Mouse (Mus musculus) kidney, adult 2 months (tissue): ENCODE data around the gene Npb. TPM values are rescaled to one million over a fixed set of nuclear protein-coding genes. Genes with fewer than 3 reads are reported as not detected.

Experiments used
- DNase-seq: peaks from one replicate; pipeline ENCODE4 v3.0.0; 2021
- H3K27ac ChIP-seq: fragments of 200-500 bp; 2 replicates; pipeline ENCODE4 v1.5.1; 2012; ENCODE audit warnings: low read depth, low read length, control low read depth, inconsistent platforms; ENCODE audit not compliant: insufficient read depth
- H3K27me3 ChIP-seq: fragments of 200-500 bp; replicated peaks from 2 replicates; pipeline ENCODE4 v1.6.1; 2012; ENCODE audit warnings: mild to moderate bottlenecking, moderate library complexity, low read length, inconsistent platforms; ENCODE audit not compliant: control insufficient read depth, insufficient read depth
- H3K36me3 ChIP-seq: fragments of 200-500 bp; 2 replicates; pipeline ENCODE4 v1.6.1; 2012; ENCODE audit warnings: mild to moderate bottlenecking, moderate library complexity, low read length, inconsistent platforms; ENCODE audit not compliant: control insufficient read depth, insufficient read depth
- H3K4me1 ChIP-seq: fragments of 200-500 bp; 2 replicates; pipeline ENCODE4 v1.6.1; 2011; ENCODE audit warnings: low read length; ENCODE audit not compliant: control insufficient read depth, insufficient read depth
- H3K4me3 ChIP-seq: fragments of 200-500 bp; 2 replicates; pipeline ENCODE4 v1.5.1; 2011; ENCODE audit warnings: mild to moderate bottlenecking, low read depth, low read length, control low read depth; ENCODE audit not compliant: insufficient read depth
- CTCF ChIP-seq: fragments of 200-500 bp; conservative IDR thresholded peaks from 2 replicates; pipeline ENCODE4 v1.5.1; 2011; ENCODE audit warnings: low read depth, mild to moderate bottlenecking, control low read depth, low read length, moderate library complexity, mixed read lengths; ENCODE audit not compliant: insufficient read depth, insufficient read length
- POLR2A ChIP-seq: fragments of 200-500 bp; IDR thresholded peaks from one replicate; pipeline ENCODE4 v1.6.1; 2011; ENCODE audit warnings: low read depth, low read length, control low read depth
- WGBS: fragments of 180-500 bp; shearing (Covaris S2); methylation state at CpG from one replicate; pipeline ENCODE4 v1.1.7; 2018; 5-methylcytosine and 5-hydroxymethylcytosine counted together
- polyA plus RNA-seq: library from polyadenylated mRNA; depleted of rRNA; stranded (reverse); fragments of >200 nt; gene quantifications from 2 replicates; pipeline ENCODE4 v1.2.3, GENCODE M21; 2012

Npb gene
- polyA plus RNA-seq, 1 experiment = 7.7 TPM

DNA sequence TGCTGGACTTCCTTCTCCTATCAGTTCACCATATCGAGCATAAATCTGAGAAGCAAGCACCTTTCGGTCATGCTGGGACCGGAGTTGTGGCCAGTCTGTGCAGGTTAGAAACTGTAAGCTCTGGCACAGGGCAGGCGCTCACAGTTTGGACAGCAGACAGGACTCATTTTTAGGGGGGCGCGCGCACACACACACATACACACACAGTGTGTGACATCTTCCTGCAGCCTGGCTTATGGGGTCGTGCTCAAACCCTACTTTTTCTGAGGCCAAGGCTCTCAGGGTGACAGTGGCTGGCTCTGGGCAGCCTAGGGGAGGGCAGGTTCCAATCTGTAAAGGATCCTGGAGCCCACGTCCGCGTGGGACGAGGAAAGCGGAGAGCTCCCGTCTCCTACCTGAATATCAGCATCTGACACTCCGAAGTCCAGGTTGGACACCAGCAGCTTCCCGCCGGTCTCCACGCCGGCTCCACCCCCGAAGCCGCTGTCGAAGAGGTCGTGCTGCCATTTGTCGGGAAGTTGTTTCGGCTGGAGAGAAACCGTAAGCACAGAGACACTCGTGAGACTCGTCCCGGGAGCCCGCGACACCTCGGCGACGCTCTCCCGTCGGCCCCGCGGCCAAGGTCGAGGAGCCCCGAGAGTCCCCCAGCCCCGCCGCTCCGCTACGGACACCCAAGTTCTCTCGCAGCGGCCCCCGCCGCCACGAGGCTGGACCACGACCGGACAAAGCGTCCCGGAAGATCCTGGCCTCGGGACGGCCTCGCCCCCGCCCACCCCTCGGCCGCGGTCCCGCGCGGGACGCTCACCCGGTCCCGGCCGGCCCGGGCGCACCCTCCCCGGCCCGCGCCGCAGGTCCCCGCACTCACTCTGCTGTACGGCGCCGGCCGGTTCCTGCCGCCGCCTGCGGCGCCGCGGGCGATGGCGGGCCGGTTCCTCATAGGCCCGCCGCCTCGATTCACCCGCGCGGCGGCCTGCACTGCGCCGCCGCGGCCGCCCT, 10.7 kb upstream of the Npb start:
- no peak overlapping the region; the same call in 1 of the 2 replicates for H3K27ac ChIP-seq
- peaks cover 16% of the 10 kb centered on the region for H3K4me1 ChIP-seq
- no peaks in the 10 kb centered on the region for H3K27me3 ChIP-seq
- 3% methylated on average over 98 of the region's 99 CpGs for WGBS
- DNase-seq = peak; percentile 50
- H3K36me3 ChIP-seq = peaks cover 4% of the 10 kb centered on the region; the same call in 1 of the 2 replicates
- TF ChIP-seq CTCF (no peak), POLR2A (no peak)
- H3K4me3 ChIP-seq = peak overlapping the region; percentile 55

DNA sequence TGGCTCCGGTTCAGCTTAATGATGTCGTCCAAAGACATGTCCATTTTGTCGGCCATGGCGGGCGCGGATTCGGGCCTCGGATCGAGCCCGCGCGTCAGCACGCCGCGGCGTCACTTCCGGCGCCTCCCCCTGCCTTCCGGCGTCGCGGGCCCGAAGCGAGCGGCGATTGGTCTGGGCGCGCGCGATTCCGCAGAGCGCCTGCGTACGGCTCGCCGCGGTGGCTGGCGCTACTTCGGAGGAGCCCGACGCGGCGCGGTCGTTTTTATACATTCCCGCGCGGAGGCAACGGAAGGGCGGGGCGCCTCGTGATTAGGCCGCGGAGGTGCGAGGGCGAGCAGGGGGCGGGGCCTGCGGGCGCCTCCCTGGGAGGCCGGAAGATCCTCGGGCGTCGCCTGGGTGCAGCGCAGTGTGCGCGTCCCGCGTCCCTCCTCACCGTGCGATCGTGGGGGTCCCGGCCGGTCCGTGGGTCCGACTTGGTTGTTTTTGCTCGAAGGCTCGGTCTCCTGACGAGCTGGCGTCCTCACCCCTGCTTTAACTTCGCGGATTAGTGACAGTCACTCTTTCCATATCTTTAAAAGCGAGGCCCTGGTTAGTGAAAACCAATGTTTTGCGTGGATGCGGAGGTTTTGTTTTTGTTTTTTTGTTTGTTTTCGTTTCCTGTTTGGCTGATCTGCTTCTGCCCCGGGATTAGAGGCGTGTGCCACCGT, 9.8 kb upstream of the Npb start, which contains the start of the genes Alyref and Anapc11:
Alyref (minus strand) TSS at position 83 of the 707 bp plus-strand sequence.
Anapc11 (plus strand) TSS at position 139 of the 707 bp plus-strand sequence.
- Histone ChIP-seq H3K27ac (peak within 1 kb of the TSS; percentile 69), H3K27me3 (no peaks in the 10 kb centered on the region), H3K4me3 (peak within 1 kb of the TSS; percentile 73), H3K36me3 (peaks cover 4% of the 10 kb centered on the region; the same call in 1 of the 2 replicates), H3K4me1 (peaks cover 16% of the 10 kb centered on the region)
- WGBS = under 1% methylated on average over 88 of the region's 88 CpGs
- TF ChIP-seq POLR2A (peak; percentile 9), CTCF (no peak)
- DNase-seq = peak; percentile 96

DNA sequence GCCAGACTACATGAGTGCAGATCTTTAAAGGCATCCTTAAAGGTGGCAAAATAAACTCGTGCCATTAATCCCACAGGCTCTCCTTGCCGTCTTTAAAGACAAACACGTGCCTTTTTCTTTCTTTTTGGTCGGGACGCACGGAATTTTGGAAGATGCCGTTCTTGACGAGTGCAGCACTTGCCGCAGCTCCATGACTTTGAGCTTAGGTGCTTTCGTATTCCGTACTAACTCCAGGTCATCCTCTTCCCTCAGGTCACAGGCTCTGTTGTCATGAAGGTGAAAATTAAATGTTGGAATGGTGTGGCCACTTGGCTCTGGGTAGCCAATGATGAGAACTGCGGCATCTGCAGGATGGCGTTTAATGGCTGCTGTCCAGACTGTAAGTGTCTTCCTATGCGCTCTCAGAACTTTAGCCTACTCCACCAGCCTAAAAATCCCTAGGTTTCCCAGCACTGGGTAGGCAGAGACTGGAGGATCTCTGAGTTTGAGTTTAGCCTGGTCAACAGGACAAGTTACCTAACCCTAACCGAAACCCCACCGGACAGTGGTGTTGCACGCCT, 9.2 kb upstream of the Npb start:
- H3K4me3 ChIP-seq = peak overlapping the region; percentile 73
- peaks cover 16% of the 10 kb centered on the region for H3K4me1 ChIP-seq
- TF ChIP-seq POLR2A = no peak
- TF ChIP-seq CTCF = no peak
- no peak overlapping the region for H3K27ac ChIP-seq
- H3K27me3 ChIP-seq = no peaks in the 10 kb centered on the region
- no peak for DNase-seq
- H3K36me3 ChIP-seq = peaks cover 4% of the 10 kb centered on the region; the same call in 1 of the 2 replicates
- WGBS = 44% methylated on average over 17 of the region's 17 CpGs

DNA sequence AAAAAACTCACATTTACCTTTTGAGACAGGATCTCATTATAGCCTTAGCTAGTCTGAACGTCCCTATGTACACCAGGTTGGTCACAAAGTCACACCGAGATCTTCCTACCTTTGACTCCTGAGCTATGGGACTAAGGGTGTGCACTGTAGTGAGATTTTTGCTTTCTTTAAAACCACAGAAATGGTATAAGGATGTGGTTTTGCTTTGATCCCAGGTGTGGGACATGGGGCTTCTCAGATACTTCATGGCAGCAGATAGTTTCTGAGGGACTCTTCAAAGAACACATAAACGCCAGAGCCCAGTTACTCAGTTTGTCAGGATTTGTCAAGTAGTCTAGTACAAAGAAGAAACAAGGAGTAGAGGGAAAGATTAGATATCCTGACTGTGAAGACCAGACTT, 7.6 kb upstream of the Npb start:
- DNase-seq = no peak
- no peak overlapping the region for H3K4me3 ChIP-seq
- H3K36me3 ChIP-seq = no peaks in the 10 kb centered on the region; the same call in 1 of the 2 replicates
- no peaks in the 10 kb centered on the region for H3K27me3 ChIP-seq
- 96% methylated on average over 3 of the region's 3 CpGs for WGBS
- no peak overlapping the region for H3K27ac ChIP-seq
- H3K4me1 ChIP-seq = peaks cover 16% of the 10 kb centered on the region
- TF ChIP-seq POLR2A = no peak
- no peak for TF ChIP-seq CTCF

DNA sequence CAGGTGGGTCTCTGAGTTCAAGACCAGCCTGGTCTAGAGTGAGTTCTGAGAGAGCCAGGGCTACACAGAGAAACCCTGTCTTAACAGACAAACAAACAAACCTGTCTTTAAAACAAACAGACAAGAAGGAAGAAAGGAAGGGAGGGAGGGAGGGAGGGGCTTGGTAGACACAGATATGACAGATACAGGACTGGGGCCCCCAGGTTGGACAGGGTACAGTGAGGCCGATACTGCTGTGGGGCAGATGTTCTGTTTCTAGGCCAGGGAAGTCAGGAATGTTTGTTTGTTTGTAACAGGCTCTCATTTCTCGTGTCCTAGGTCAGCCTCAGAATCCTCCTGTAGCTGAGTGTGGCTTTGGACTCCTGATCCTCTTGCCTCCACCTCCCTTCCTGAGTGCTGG, 4.7 kb upstream of the Npb start:
- TF ChIP-seq CTCF (no peak), POLR2A (no peak)
- no peaks in the 10 kb centered on the region for H3K27me3 ChIP-seq
- H3K27ac ChIP-seq = no peak overlapping the region
- 90% methylated on average over 2 of the region's 2 CpGs for WGBS
- H3K4me3 ChIP-seq = no peak overlapping the region
- peaks cover 7% of the 10 kb centered on the region for H3K4me1 ChIP-seq
- no peak for DNase-seq
- H3K36me3 ChIP-seq = no peaks in the 10 kb centered on the region

DNA sequence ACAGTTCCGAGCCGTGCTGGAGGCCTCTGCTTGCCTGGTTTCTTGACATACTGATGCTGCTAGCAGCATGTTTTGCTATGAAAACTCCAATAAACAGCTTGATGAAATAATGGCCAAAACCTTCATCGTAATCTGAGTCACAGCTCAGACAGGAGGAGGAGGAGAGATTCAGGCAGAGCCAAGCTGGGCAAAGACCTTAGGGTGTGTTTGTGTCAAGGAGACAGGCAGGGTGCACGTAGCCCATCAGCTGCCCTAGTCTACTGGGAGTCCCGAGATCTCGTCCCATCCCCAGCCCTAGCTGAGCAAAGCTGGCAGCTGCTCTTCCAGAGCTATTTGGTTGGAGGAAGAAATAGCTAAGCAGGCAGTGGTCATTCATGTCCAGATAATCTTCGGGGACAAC, 2.6 kb upstream of the Npb start:
- Histone ChIP-seq H3K4me1 (peaks cover 5% of the 10 kb centered on the region; the same call in 1 of the 2 replicates), H3K36me3 (no peaks in the 10 kb centered on the region), H3K27ac (no peak overlapping the region), H3K27me3 (no peaks in the 10 kb centered on the region), H3K4me3 (no peak overlapping the region)
- DNase-seq = no peak
- 93% methylated on average over 7 of the region's 7 CpGs for WGBS
- TF ChIP-seq CTCF (no peak), POLR2A (no peak)

DNA sequence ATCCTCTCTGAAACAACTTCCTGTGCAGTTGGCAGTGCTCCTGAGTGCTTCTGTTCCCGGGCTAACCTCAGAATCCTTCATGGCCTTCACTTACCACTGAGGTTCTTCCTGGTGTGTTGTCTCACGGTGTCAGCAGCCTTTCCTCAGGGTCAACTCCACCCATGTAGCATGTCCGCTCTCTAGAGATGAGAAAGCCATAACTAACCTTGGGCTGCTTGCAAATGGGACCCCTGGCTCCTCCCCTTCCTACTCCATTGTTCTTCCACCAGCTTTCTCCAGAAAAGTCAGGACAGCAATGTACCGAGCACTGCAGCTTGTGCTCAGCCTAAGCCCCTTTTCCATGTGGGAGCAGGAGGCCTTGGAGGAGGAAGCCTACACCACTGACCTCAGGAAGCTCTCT, 1.5 kb upstream of the Npb start:
- WGBS = 63% methylated on average over 4 of the region's 4 CpGs
- no peak for DNase-seq
- H3K27ac ChIP-seq = no peak overlapping the region
- H3K27me3 ChIP-seq = no peaks in the 10 kb centered on the region
- no peak overlapping the region for H3K4me3 ChIP-seq
- no peaks in the 10 kb centered on the region for H3K36me3 ChIP-seq
- peaks cover 5% of the 10 kb centered on the region; the same call in 1 of the 2 replicates for H3K4me1 ChIP-seq
- TF ChIP-seq CTCF (no peak), POLR2A (no peak)
